Mouse (Mus musculus): ENCODE measurements at regions not wholly inside any gene's neighbourhood (a gene's known extent, or its start where the extent isn't known, plus 50 kb on each side); places are given as distances from the start of the nearest gene placed in this dataset.

DNA sequence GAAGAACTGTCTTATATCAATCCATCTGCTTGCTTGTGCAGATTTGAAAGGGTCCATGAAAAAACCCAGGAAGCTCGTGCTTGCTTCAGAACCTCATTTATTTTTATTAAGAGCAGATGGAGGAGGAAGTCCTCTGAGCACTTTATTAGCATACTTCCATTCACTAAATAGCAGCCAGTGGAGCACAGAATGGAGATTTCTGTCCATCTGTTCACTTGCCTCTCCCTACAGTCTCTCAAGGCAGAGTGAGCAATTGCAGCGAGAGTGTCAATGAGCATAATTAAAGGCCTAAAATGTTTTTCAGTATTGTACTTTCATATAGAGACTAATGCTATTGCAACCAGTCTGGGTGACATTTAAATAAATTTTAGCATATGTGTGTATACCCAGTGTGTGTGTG, 439.4 kb upstream of the Grm7 start:
- H3K27ac ChIP-seq (ENCODE audit: low read depth), result no peak overlapping the region
- WGBS, result 67% methylated on average over 2 of the region's 2 CpGs
- DNase-seq (ENCODE audit: low spot score) (no peak), ATAC-seq (ENCODE audit: insufficient read depth, low read depth) (no peak)
- no peaks in the 10 kb centered on the region for H3K36me3 ChIP-seq (replicated peaks; ENCODE audit: control insufficient read depth, insufficient read depth, low read length)
- H3K9ac ChIP-seq (replicated peaks; ENCODE audit: low read depth, low read length), result no peak overlapping the region
- H3K27me3 ChIP-seq (ENCODE audit: control insufficient read depth, insufficient read depth, low read length), result no peaks in the 10 kb centered on the region
- no peaks in the 10 kb centered on the region for H3K4me1 ChIP-seq (ENCODE audit: control insufficient read depth, insufficient read depth)
- H3K9me3 ChIP-seq (replicated peaks; ENCODE audit: control insufficient read depth, low read length), result no peaks in the 10 kb centered on the region
- no peak for TF ChIP-seq EP300 (IDR thresholded peaks at IDR 0.05; ENCODE audit: low read depth)
- no peak for TF ChIP-seq CTCF (IDR thresholded peaks at IDR 0.05; ENCODE audit: low read depth)
- H3K4me2 ChIP-seq (ENCODE audit: low read depth, low read length), result no peak overlapping the region
- H3K4me3 ChIP-seq (ENCODE audit: low read depth, low read length), result no peak overlapping the region

DNA sequence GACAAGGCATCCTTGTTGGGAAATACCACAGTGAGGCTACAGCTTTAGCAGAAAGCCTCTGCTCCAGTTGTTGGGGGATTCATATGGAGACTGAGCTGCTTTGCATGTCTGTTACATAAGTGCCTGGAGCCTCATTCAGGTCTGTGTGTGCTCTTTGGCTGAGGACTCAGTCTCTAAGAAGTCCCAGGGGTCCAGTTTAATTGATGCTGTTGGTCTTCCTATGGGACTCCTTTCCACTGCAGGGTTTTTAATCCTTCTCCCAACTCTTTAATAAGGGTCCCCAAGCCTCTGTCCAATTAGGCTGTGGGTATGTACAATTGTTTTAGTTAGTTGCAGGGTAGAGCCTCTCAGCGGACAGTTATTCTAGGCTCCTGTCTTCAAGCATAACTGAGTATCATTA, 436.6 kb upstream of the Grm7 start:
- Histone ChIP-seq H3K4me2 (ENCODE audit: low read depth, low read length) (no peak overlapping the region), H3K27ac (ENCODE audit: low read depth) (no peak overlapping the region), H3K9ac (replicated peaks; ENCODE audit: low read depth, low read length) (no peak overlapping the region), H3K4me3 (ENCODE audit: low read depth, low read length) (no peak overlapping the region), H3K4me1 (ENCODE audit: control insufficient read depth, insufficient read depth) (no peaks in the 10 kb centered on the region), H3K36me3 (replicated peaks; ENCODE audit: control insufficient read depth, insufficient read depth, low read length) (no peaks in the 10 kb centered on the region), H3K9me3 (replicated peaks; ENCODE audit: control insufficient read depth, low read length) (no peaks in the 10 kb centered on the region), H3K27me3 (ENCODE audit: control insufficient read depth, insufficient read depth, low read length) (no peaks in the 10 kb centered on the region)
- DNase-seq (ENCODE audit: low spot score), result no peak
- TF ChIP-seq CTCF (IDR thresholded peaks at IDR 0.05; ENCODE audit: low read depth) (no peak), EP300 (IDR thresholded peaks at IDR 0.05; ENCODE audit: low read depth) (no peak)
- 84% methylated on average over 1 of the region's 1 CpGs for WGBS
- ATAC-seq (ENCODE audit: insufficient read depth, low read depth), result no peak

DNA sequence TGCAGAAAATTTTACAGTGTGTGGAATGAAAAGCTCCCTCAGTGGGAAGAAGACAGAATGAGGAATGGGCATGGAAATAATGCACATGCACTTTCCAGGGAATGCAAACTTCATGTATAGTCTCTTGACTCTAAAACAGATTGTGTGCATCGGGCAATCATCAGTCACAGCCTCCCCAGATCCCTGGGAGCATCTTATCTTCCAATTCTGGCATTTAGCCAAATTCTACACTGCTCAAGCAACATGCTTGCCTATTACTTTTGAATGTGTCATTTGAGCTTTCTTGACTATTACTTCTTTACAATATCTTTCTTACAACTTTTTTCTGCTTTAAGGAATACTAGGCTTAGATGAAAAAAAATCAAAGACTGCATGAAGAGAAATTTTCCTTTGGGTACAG, 397.9 kb upstream of the Grm7 start:
- no peak overlapping the region for H3K9ac ChIP-seq (replicated peaks; ENCODE audit: low read depth, low read length)
- no peak for DNase-seq (ENCODE audit: low spot score)
- H3K4me3 ChIP-seq (ENCODE audit: low read depth, low read length), result no peak overlapping the region
- H3K9me3 ChIP-seq (replicated peaks; ENCODE audit: control insufficient read depth, low read length), result no peaks in the 10 kb centered on the region
- TF ChIP-seq CTCF (IDR thresholded peaks at IDR 0.05; ENCODE audit: low read depth), result no peak
- TF ChIP-seq EP300 (IDR thresholded peaks at IDR 0.05; ENCODE audit: low read depth), result no peak
- no peaks in the 10 kb centered on the region for H3K27me3 ChIP-seq (ENCODE audit: control insufficient read depth, insufficient read depth, low read length)
- H3K4me1 ChIP-seq (ENCODE audit: control insufficient read depth, insufficient read depth), result no peaks in the 10 kb centered on the region
- 19% methylated on average over 1 of the region's 1 CpGs for WGBS
- no peak for ATAC-seq (ENCODE audit: insufficient read depth, low read depth)
- no peak overlapping the region for H3K27ac ChIP-seq (ENCODE audit: low read depth)
- H3K36me3 ChIP-seq (replicated peaks; ENCODE audit: control insufficient read depth, insufficient read depth, low read length), result no peaks in the 10 kb centered on the region
- no peak overlapping the region for H3K4me2 ChIP-seq (ENCODE audit: low read depth, low read length)

DNA sequence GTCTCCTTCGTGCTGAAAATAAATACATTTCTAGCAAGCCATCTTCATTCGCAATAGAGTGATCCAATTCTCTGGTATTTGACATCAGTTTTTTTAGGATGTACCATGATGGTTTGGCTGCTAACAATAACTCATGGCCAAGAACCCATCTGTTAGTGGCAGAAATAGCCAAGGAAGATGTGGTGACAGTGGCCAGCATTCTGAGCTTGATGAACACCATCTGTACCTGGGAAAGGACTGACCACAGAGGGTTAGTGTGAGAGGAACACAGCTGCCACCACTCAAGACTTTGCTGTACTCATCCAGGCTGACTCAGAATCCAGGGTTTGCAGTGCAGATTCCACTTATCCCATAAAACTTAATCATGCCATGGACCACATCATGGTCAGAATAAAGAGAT, 348.8 kb upstream of the Grm7 start:
- WGBS, result 66% methylated on average over 2 of the region's 2 CpGs
- TF ChIP-seq EP300 (IDR thresholded peaks at IDR 0.05; ENCODE audit: low read depth), result no peak
- no peak for TF ChIP-seq CTCF (IDR thresholded peaks at IDR 0.05; ENCODE audit: low read depth)
- H3K9ac ChIP-seq (replicated peaks; ENCODE audit: low read depth, low read length), result no peak overlapping the region

More for the DNA sequence above, 348.8 kb upstream of the Grm7 start:
- Histone ChIP-seq H3K4me2 (ENCODE audit: low read depth, low read length) (no peak overlapping the region), H3K36me3 (replicated peaks; ENCODE audit: control insufficient read depth, insufficient read depth, low read length) (no peaks in the 10 kb centered on the region), H3K27ac (ENCODE audit: low read depth) (no peak overlapping the region), H3K9me3 (replicated peaks; ENCODE audit: control insufficient read depth, low read length) (0 out of 2 replicates have a peak, but pooled peaks cover 2% of the 10 kb centered on the region), H3K4me1 (ENCODE audit: control insufficient read depth, insufficient read depth) (no peaks in the 10 kb centered on the region), H3K4me3 (ENCODE audit: low read depth, low read length) (no peak overlapping the region), H3K27me3 (ENCODE audit: control insufficient read depth, insufficient read depth, low read length) (no peaks in the 10 kb centered on the region)
- ATAC-seq (ENCODE audit: insufficient read depth, low read depth) (no peak), DNase-seq (ENCODE audit: low spot score) (no peak)

Measured in heart, postnatal 0 days (tissue).